9 mouse cellular contexts compared by ENCODE assay signal in the genomic region with DNA sequence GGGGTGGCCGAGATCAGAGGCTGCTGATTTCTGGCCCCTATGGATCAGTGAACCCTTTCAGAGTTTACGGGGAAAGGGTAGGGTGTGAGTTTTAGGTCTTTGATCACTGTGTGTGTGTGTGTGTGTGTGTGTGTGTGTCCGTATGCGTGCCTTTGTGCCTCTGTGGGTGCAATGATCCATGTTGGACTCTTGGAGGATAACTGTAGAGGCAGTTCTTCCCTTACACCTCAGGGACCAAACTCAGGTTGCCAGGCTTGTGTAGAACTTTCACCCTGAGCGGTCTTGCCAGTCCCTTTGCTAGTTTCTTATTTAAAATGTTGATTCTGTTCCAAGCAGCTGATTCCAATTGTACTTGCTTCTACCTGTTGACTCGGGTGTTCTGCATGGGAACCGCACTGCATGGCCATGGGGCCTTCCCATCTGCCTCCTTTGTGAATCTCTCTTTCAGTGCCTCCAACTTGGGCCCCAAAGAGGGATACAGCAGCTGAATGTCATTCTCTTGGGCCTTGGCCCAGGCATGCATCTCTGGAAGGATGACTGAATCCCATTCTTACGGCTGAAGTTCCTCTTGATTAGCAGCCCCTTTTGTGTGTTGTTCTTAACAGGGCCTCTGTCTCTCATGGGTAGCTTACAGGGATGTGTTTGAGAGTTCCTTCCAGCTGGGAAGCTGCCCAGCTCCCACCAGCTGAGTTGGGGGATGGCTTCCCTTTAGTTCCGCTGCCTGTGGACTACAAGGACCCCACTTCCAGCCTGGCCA.
DNase-seq lines count a peak whose midpoint lies in the region; ATAC-seq and TF ChIP-seq lines count a peak whose summit lies in the region.
"Had no signal": no experiment of that assay in that cellular context is flagged by ENCODE, and none has a peak within 500 bp of the region (broad histone marks: within the 10 kb centered on the region; RNA-seq: fewer than 3 reads in every experiment).

No protein-coding gene starts in this region.

- H3K4me3 ChIP-seq in forebrain, embryonic 14.5 days (ENCODE audit: low read depth, low read length) = no peak overlapping the region
- H3K4me3 ChIP-seq in intestine, embryonic 16.5 days (ENCODE audit: low read length) = no peak overlapping the region
- H3K4me3 ChIP-seq in midbrain, postnatal 0 days (ENCODE audit: low read depth, low read length) = no peak overlapping the region
- H3K4me3 ChIP-seq: megakaryocyte, embryonic 14.5 days had no signal

- no peak overlapping the region for H3K9ac ChIP-seq in forebrain, embryonic 14.5 days (ENCODE audit: low read length)
- no peak overlapping the region for H3K9ac ChIP-seq in intestine, embryonic 16.5 days (ENCODE audit: low read depth, low read length)
- H3K9ac ChIP-seq in midbrain, postnatal 0 days (replicated peaks; ENCODE audit: low read length, poor library complexity, severe bottlenecking) = no peak overlapping the region

- no peak overlapping the region for H3K4me2 ChIP-seq in forebrain, embryonic 14.5 days (ENCODE audit: low read length)
- no peak overlapping the region for H3K4me2 ChIP-seq in intestine, embryonic 16.5 days (ENCODE audit: low read depth, low read length)
- no peak overlapping the region for H3K4me2 ChIP-seq in midbrain, postnatal 0 days (ENCODE audit: low read depth, low read length, poor library complexity, severe bottlenecking)

- peak; percentile 83 for ATAC-seq in forebrain, embryonic 14.5 days
- no peak for ATAC-seq in intestine, embryonic 16.5 days
- peak; percentile 91 for ATAC-seq in midbrain, postnatal 0 days (ENCODE audit: low FRiP score)
- ATAC-seq in CD4-positive, CD25-positive, alpha-beta regulatory T cell, adult 4 months = no peak

- DNase-seq in layer of hippocampus, adult 11-12 months (ENCODE audit: low spot score) = peak; percentile 26
- no peak for DNase-seq in layer of hippocampus, adult 9-10 months (ENCODE audit: low spot score)
- peak; percentile 83 for DNase-seq in forebrain, embryonic 14.5 days (ENCODE audit: low spot score)
- peak; percentile 92 for DNase-seq in midbrain, postnatal 0 days (ENCODE audit: low spot score)
- no peak for DNase-seq in c-Kit-positive CD71-positive TER-119-positive erythroid progenitor cells, embryonic 14.5 days (ENCODE audit: low spot score)
- DNase-seq in ovary, postnatal 14 days (ENCODE audit: low spot score) = no peak

- 52% methylated on average over 9 of the region's 9 CpGs for WGBS in forebrain, embryonic 14.5 days
- 81% methylated on average over 9 of the region's 9 CpGs for whole genome bisulfite sequencing in intestine, embryonic 16.5 days
- whole genome bisulfite sequencing in midbrain, postnatal 0 days = 60% methylated on average over 9 of the region's 9 CpGs

- H3K27ac ChIP-seq in forebrain, embryonic 14.5 days (ENCODE audit: low read depth, low read length) = peak overlapping the region; percentile 49
- peak overlapping the region; percentile 55 for H3K27ac ChIP-seq in intestine, embryonic 16.5 days (ENCODE audit: low read length)
- H3K27ac ChIP-seq in midbrain, postnatal 0 days (ENCODE audit: low read depth, low read length) = peak overlapping the region; percentile 47

- no peak for TF ChIP-seq CTCF in midbrain, postnatal 0 days (IDR thresholded peaks at IDR 0.05)

- H3K4me1 ChIP-seq in forebrain, embryonic 14.5 days (ENCODE audit: control insufficient read depth, insufficient read depth, low read length) = peaks cover 17% of the 10 kb centered on the region
- peaks cover 28% of the 10 kb centered on the region for H3K4me1 ChIP-seq in intestine, embryonic 16.5 days (ENCODE audit: control insufficient read depth, insufficient read depth, low read length)
- no peaks in the 10 kb centered on the region for H3K4me1 ChIP-seq in midbrain, postnatal 0 days (ENCODE audit: insufficient read depth, low read length)

- H3K36me3 ChIP-seq in forebrain, embryonic 14.5 days (ENCODE audit: control insufficient read depth, insufficient read depth, low read length) = no peaks in the 10 kb centered on the region
- H3K36me3 ChIP-seq in intestine, embryonic 16.5 days (ENCODE audit: control insufficient read depth, insufficient read depth, low read length) = no peaks in the 10 kb centered on the region
- no peaks in the 10 kb centered on the region for H3K36me3 ChIP-seq in midbrain, postnatal 0 days (ENCODE audit: insufficient read depth, low read length)

- H3K27me3 ChIP-seq in forebrain, embryonic 14.5 days (replicated peaks; ENCODE audit: control insufficient read depth, insufficient read depth, low read length) = no peaks in the 10 kb centered on the region
- no peaks in the 10 kb centered on the region for H3K27me3 ChIP-seq in intestine, embryonic 16.5 days (replicated peaks; ENCODE audit: control insufficient read depth, insufficient read depth, low read length)
- no peaks in the 10 kb centered on the region for H3K27me3 ChIP-seq in midbrain, postnatal 0 days (ENCODE audit: insufficient read depth, low read length)
- H3K27me3 ChIP-seq: megakaryocyte, embryonic 14.5 days had no signal

- no peaks in the 10 kb centered on the region for H3K9me3 ChIP-seq in forebrain, embryonic 14.5 days (replicated peaks; ENCODE audit: control insufficient read depth, low read length)
- H3K9me3 ChIP-seq in intestine, embryonic 16.5 days (ENCODE audit: control insufficient read depth, low read length) = no peaks in the 10 kb centered on the region
- H3K9me3 ChIP-seq in midbrain, postnatal 0 days (ENCODE audit: low read length) = no peaks in the 10 kb centered on the region

Comparison
In these comparisons a context has a peak if more than half of its experiments do, and no peak if none do; other contexts are left out.
1. DNase-seq: peak in layer of hippocampus, adult 11-12 months (single experiment), forebrain, embryonic 14.5 days (single experiment) and midbrain, postnatal 0 days (single experiment); none in layer of hippocampus, adult 9-10 months (single experiment), c-Kit-positive CD71-positive TER-119-positive erythroid progenitor cells, embryonic 14.5 days (single experiment) and ovary, postnatal 14 days (single experiment).
2. ATAC-seq: peak in forebrain, embryonic 14.5 days (single experiment) and midbrain, postnatal 0 days (single experiment); none in intestine, embryonic 16.5 days (single experiment) and CD4-positive, CD25-positive, alpha-beta regulatory T cell, adult 4 months (single experiment).
3. Peak in every context shown above with its lines, with median percentiles within 50 percentile points of each other: H3K27ac ChIP-seq.